Mouse (Mus musculus): ENCODE measurements around the gene Cyb561. TPM values are rescaled to one million over a fixed set of nuclear protein-coding genes. Genes with fewer than 3 reads are reported as not detected.
A peak's percentile ranks its signal among the peaks of the same experiment; 100 is the strongest.

Gene Cyb561
- polyA plus RNA-seq, 1 experiment from 2014 or later, result 42.2 TPM

DNA sequence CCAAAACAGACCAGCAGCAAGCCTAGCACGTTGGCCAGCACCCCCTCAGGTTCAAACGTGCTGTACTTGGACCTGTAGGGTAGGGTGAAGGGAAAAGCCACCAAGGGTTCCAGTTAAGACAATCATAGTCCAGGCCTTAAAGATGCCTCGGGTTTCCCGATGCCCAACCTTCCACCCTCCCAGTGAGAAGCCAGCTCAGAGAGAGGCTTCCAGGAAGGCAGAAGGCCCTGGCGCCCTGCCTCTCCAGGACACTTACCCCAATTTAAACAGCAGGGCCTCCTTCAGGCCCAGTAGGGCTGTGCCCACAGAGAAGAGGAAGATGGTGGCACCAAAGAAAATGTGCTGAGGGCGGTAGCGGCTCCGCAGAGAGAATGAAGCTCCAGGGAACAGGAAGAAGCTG is 17.6 kb downstream of the Cyb561 start:
- Histone ChIP-seq H3K4me3 (replicated peaks) (no peak overlapping the region), H3K36me3 (peaks cover 8% of the 10 kb centered on the region; the same call in 1 of the 2 replicates), H3K4me1 (no peaks in the 10 kb centered on the region), H3K9ac (replicated peaks) (no peak overlapping the region), H3K4me2 (no peak overlapping the region), H3K9me3 (replicated peaks) (no peaks in the 10 kb centered on the region), H3K27me3 (replicated peaks) (no peaks in the 10 kb centered on the region), H3K27ac (replicated peaks) (no peak overlapping the region)
- ATAC-seq (ENCODE audit: low FRiP score), result no peak
- 84% methylated on average over 8 of the region's 8 CpGs for WGBS

GRCm38 (mm10) chr11:105934816-105935215 is 18.3 kb downstream of the Cyb561 start:
- ATAC-seq (ENCODE audit: low FRiP score), result no peak
- H3K36me3 ChIP-seq, result peaks cover 8% of the 10 kb centered on the region; the same call in 1 of the 2 replicates
- 46% methylated on average over 6 of the region's 6 CpGs for WGBS
- no peak overlapping the region for H3K4me3 ChIP-seq (replicated peaks)
- no peak overlapping the region for H3K27ac ChIP-seq (replicated peaks)
- H3K9ac ChIP-seq (replicated peaks), result no peak overlapping the region
- no peaks in the 10 kb centered on the region for H3K4me1 ChIP-seq
- no peak overlapping the region for H3K4me2 ChIP-seq
- no peaks in the 10 kb centered on the region for H3K9me3 ChIP-seq (replicated peaks)
- no peaks in the 10 kb centered on the region for H3K27me3 ChIP-seq (replicated peaks)

DNA sequence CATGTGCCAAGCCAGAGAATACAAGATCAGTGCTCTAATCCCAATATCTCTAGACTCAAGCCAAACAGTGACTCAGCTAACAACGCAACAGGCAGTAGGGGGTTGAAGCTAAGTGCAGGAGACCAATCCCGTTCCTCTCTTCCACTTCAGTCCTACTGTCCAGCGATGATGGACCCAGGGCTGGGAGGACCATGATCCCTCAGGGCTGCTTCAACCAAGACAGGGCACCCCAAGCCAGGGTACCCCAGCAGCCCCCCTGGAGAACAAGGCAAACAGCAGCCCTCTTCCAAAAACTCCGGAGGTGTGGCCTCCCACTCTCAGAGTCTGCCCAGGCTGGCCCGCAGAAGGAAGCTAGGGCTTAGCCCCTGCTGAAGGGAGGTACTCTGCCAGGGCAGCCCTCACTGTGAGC is 18.8 kb downstream of the Cyb561 start:
- peaks cover 8% of the 10 kb centered on the region; the same call in 1 of the 2 replicates for H3K36me3 ChIP-seq
- no peak for ATAC-seq (ENCODE audit: low FRiP score)
- no peak overlapping the region for H3K4me3 ChIP-seq (replicated peaks)
- no peaks in the 10 kb centered on the region for H3K4me1 ChIP-seq
- 87% methylated on average over 5 of the region's 5 CpGs for WGBS
- H3K9me3 ChIP-seq (replicated peaks), result no peaks in the 10 kb centered on the region
- no peak overlapping the region for H3K27ac ChIP-seq (replicated peaks)
- H3K9ac ChIP-seq (replicated peaks), result no peak overlapping the region
- H3K4me2 ChIP-seq, result no peak overlapping the region
- no peaks in the 10 kb centered on the region for H3K27me3 ChIP-seq (replicated peaks)

DNA sequence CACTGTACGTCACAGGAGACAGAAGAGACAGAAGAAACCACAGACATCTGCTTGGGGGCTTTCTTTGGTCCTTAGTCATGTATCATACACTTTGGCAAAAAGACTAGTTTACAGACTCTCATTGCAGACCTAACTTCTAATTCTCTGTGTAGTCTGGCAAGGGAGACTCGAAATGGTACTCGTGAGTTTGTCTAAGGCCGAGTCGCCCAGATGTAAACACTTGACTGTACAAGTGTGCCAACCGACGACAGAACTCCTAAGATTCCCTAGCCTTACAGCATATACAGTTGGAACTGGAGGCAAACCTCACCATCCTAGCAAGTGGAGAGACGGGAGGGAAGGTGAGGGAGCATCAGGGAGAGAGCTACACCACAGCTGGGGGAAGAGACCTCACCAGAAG is 19.4 kb downstream of the Cyb561 start:
- 91% methylated on average over 8 of the region's 8 CpGs for WGBS
- H3K27me3 ChIP-seq (replicated peaks), result no peaks in the 10 kb centered on the region
- H3K9ac ChIP-seq (replicated peaks), result no peak overlapping the region
- H3K4me1 ChIP-seq, result no peaks in the 10 kb centered on the region
- H3K4me3 ChIP-seq (replicated peaks), result no peak overlapping the region
- no peak overlapping the region for H3K4me2 ChIP-seq
- peaks cover 8% of the 10 kb centered on the region; the same call in 1 of the 2 replicates for H3K36me3 ChIP-seq
- H3K27ac ChIP-seq (replicated peaks), result no peak overlapping the region
- no peak for ATAC-seq (ENCODE audit: low FRiP score)
- no peaks in the 10 kb centered on the region for H3K9me3 ChIP-seq (replicated peaks)

GRCm38 (mm10) chr11:105931380-105931779 is 21.8 kb downstream of the Cyb561 start:
- H3K27ac ChIP-seq (replicated peaks), result no peak overlapping the region
- peaks cover 11% of the 10 kb centered on the region; the same call in 1 of the 2 replicates for H3K36me3 ChIP-seq
- H3K27me3 ChIP-seq (replicated peaks), result no peaks in the 10 kb centered on the region
- H3K9ac ChIP-seq (replicated peaks), result no peak overlapping the region
- ATAC-seq (ENCODE audit: low FRiP score), result no peak
- H3K4me1 ChIP-seq, result peaks cover 3% of the 10 kb centered on the region; the same call in 1 of the 2 replicates
- 93% methylated on average over 3 of the region's 3 CpGs for WGBS
- H3K4me2 ChIP-seq, result no peak overlapping the region
- no peaks in the 10 kb centered on the region for H3K9me3 ChIP-seq (replicated peaks)
- no peak overlapping the region for H3K4me3 ChIP-seq (replicated peaks)

DNA sequence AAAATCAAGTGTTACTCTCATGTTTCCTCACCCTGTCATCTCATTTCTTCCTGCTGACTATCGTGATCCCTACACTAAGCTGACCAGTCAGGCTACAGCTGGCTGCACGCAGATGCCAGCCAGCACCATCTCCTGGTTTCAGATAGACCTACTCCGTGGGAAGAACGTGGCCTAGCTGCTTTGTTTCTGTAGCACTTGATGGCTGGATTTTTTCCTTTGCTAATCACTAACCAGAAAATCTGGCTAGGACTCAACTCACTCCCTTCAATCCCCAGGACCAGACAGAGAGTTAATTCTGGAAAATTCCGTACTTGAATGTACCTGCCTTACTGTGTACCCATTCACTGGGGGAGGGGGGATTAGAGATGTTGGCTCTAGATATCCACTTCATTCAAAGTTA is 25.0 kb downstream of the Cyb561 start:
- Histone ChIP-seq H3K9ac (replicated peaks) (no peak overlapping the region), H3K27ac (replicated peaks) (no peak overlapping the region), H3K9me3 (replicated peaks) (no peaks in the 10 kb centered on the region), H3K4me3 (replicated peaks) (no peak overlapping the region), H3K27me3 (replicated peaks) (no peaks in the 10 kb centered on the region), H3K36me3 (peaks cover 20% of the 10 kb centered on the region), H3K4me2 (no peak overlapping the region), H3K4me1 (peaks cover 3% of the 10 kb centered on the region; the same call in 1 of the 2 replicates)
- ATAC-seq (ENCODE audit: low FRiP score), result no peak
- WGBS, result 76% methylated on average over 5 of the region's 5 CpGs

- no peaks in the 10 kb centered on the region for H3K9me3 ChIP-seq (replicated peaks)
- no peak overlapping the region for H3K27ac ChIP-seq (replicated peaks)
These were observed 25.8 kb downstream of the Cyb561 start for GRCm38 (mm10) chr11:105927065-105928030.

GRCm38 (mm10) chr11:105922769-105923663 is 30.1 kb downstream of the Cyb561 start:
- Histone ChIP-seq H3K4me3 (replicated peaks) (no peak overlapping the region), H3K27ac (replicated peaks) (no peak overlapping the region), H3K27me3 (replicated peaks) (no peaks in the 10 kb centered on the region), H3K4me1 (peaks cover 3% of the 10 kb centered on the region; the same call in 1 of the 2 replicates), H3K4me2 (no peak overlapping the region), H3K36me3 (peaks cover 66% of the 10 kb centered on the region), H3K9ac (replicated peaks) (no peak overlapping the region), H3K9me3 (replicated peaks) (no peaks in the 10 kb centered on the region)
- ATAC-seq (ENCODE audit: low FRiP score), result no peak
- WGBS, result 80% methylated on average over 20 of the region's 20 CpGs

More at GRCm38 (mm10) chr11:105927065-105928030, 25.8 kb downstream of the Cyb561 start:
- Histone ChIP-seq H3K27me3 (replicated peaks) (no peaks in the 10 kb centered on the region), H3K4me2 (no peak overlapping the region), H3K4me1 (peaks cover 3% of the 10 kb centered on the region; the same call in 1 of the 2 replicates), H3K9ac (replicated peaks) (no peak overlapping the region), H3K36me3 (peaks cover 28% of the 10 kb centered on the region), H3K4me3 (replicated peaks) (no peak overlapping the region)
- ATAC-seq (ENCODE audit: low FRiP score), result peak; percentile 78; the same call in 1 of the 2 replicates
- WGBS, result 59% methylated on average over 14 of the region's 14 CpGs

- no peak for ATAC-seq (ENCODE audit: low FRiP score)
- H3K9ac ChIP-seq (replicated peaks), result no peak overlapping the region
- H3K27me3 ChIP-seq (replicated peaks), result no peaks in the 10 kb centered on the region
- H3K4me2 ChIP-seq, result no peak overlapping the region
- 96% methylated on average over 5 of the region's 5 CpGs for WGBS
- H3K4me3 ChIP-seq (replicated peaks), result no peak overlapping the region
- no peaks in the 10 kb centered on the region for H3K4me1 ChIP-seq
- H3K36me3 ChIP-seq, result peaks cover 80% of the 10 kb centered on the region
- no peaks in the 10 kb centered on the region for H3K9me3 ChIP-seq (replicated peaks)
- H3K27ac ChIP-seq (replicated peaks), result no peak overlapping the region
These were observed 31.9 kb downstream of the Cyb561 start for GRCm38 (mm10) chr11:105921275-105921674.

DNA sequence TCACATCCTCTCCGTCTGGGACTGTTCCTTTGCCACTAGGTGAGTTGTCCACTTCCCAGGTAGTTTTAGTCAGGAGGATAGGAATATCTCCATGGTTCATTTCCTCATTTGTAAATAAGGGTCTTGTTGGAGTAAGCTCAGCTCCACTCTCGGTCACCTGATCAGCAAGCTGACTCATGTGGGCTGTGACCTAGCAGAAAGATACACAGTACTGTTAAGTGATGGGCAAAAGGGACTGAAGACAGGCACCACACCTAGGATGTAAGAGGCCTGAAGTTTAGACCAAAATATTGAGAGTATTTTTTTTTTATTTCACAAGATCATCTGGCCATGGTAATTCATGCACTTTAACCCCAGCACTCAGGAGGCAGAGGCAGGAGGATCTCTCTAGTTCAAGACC is 32.3 kb downstream of the Cyb561 start:
- no peak overlapping the region for H3K4me2 ChIP-seq
- no peak overlapping the region for H3K9ac ChIP-seq (replicated peaks)
- ATAC-seq (ENCODE audit: low FRiP score), result no peak
- H3K9me3 ChIP-seq (replicated peaks), result no peaks in the 10 kb centered on the region
- WGBS, result 94% methylated on average over 2 of the region's 2 CpGs
- no peaks in the 10 kb centered on the region for H3K4me1 ChIP-seq
- H3K27ac ChIP-seq (replicated peaks), result no peak overlapping the region
- peaks cover 84% of the 10 kb centered on the region for H3K36me3 ChIP-seq
- H3K4me3 ChIP-seq (replicated peaks), result no peak overlapping the region
- no peaks in the 10 kb centered on the region for H3K27me3 ChIP-seq (replicated peaks)

- WGBS, result 82% methylated on average over 3 of the region's 3 CpGs
- H3K36me3 ChIP-seq, result peaks cover 84% of the 10 kb centered on the region
These were observed 32.9 kb downstream of the Cyb561 start for GRCm38 (mm10) chr11:105920098-105920785.

More at GRCm38 (mm10) chr11:105920098-105920785, 32.9 kb downstream of the Cyb561 start:
- Histone ChIP-seq H3K4me1 (no peaks in the 10 kb centered on the region), H3K27me3 (replicated peaks) (no peaks in the 10 kb centered on the region), H3K4me2 (no peak overlapping the region), H3K4me3 (replicated peaks) (no peak overlapping the region), H3K27ac (replicated peaks) (no peak overlapping the region), H3K9ac (replicated peaks) (no peak overlapping the region), H3K9me3 (replicated peaks) (no peaks in the 10 kb centered on the region)
- ATAC-seq (ENCODE audit: low FRiP score), result no peak

All from neural tube, embryonic 15.5 days (tissue).